Mouse (Mus musculus) hindbrain, embryonic 16.5 days (tissue): ENCODE data around the gene Gm20661. TPM values are rescaled to one million over a fixed set of nuclear protein-coding genes. Genes with fewer than 3 reads are reported as not detected.

Experiments
- ATAC-seq: fragments of 200-750 bp; cut with Nextera tagmentation; 2 replicates; pipeline ENCODE4 v1.8.0; 2017; ENCODE audit warnings: moderate TSS enrichment, moderate library complexity
- H3K27ac ChIP-seq: fragments of 300-500 bp; sonication (generic); 2 replicates; pipeline ENCODE4 v1.5.1; 2014; ENCODE audit warnings: low read depth, mild to moderate bottlenecking, control low read depth, low read length, moderate library complexity
- H3K27me3 ChIP-seq: fragments of 300-500 bp; sonication (generic); replicated peaks from 2 replicates; pipeline ENCODE4 v1.6.1; 2014; ENCODE audit warnings: low read length; ENCODE audit not compliant: control insufficient read depth, insufficient read depth
- H3K36me3 ChIP-seq: fragments of 300-500 bp; sonication (generic); 2 replicates; pipeline ENCODE4 v1.6.1; 2014; ENCODE audit warnings: mild to moderate bottlenecking, low read length, moderate library complexity, mixed read lengths; ENCODE audit not compliant: control insufficient read depth, insufficient read depth
- H3K4me1 ChIP-seq: fragments of 300-500 bp; sonication (generic); 2 replicates; pipeline ENCODE4 v1.6.1; 2014; ENCODE audit warnings: low read depth, low read length; ENCODE audit not compliant: control insufficient read depth, insufficient read depth
- H3K4me2 ChIP-seq: fragments of 300-500 bp; sonication (generic); 2 replicates; pipeline ENCODE4 v1.6.1; 2014; ENCODE audit warnings: mild to moderate bottlenecking, low read length, control low read depth, moderate library complexity
- H3K4me3 ChIP-seq: fragments of 300-500 bp; sonication (generic); 2 replicates; pipeline ENCODE4 v1.5.1; 2014; ENCODE audit warnings: mild to moderate bottlenecking, low read length, control low read depth, moderate library complexity
- H3K9ac ChIP-seq: fragments of 300-500 bp; sonication (generic); 2 replicates; pipeline ENCODE4 v1.6.1; 2014; ENCODE audit warnings: low read depth, mild to moderate bottlenecking, control low read depth, low read length, moderate library complexity
- H3K9me3 ChIP-seq: fragments of 300-500 bp; sonication (generic); 2 replicates; pipeline ENCODE4 v1.6.1; 2014; ENCODE audit warnings: mild to moderate bottlenecking, low read length, moderate library complexity; ENCODE audit not compliant: control insufficient read depth
- WGBS: fragments of 180-500 bp; shearing (Covaris S2); extraction: QIAGEN DNeasy Blood & Tissue Kit; methylation state at CpG from one replicate; pipeline ENCODE4 v1.1.7; 2014; 5-methylcytosine and 5-hydroxymethylcytosine counted together
- polyA plus RNA-seq: library from polyadenylated mRNA; unstranded; fragments of >200 nt; fragmentation: Nextera tagmentation; extraction: Ambion mirVana; gene quantifications from 2 replicates; pipeline ENCODE4 v1.2.1, GENCODE M21; 2015

Gene Gm20661
- 0.58 and 0.89 TPM in 2 replicates for polyA plus RNA-seq

DNA sequence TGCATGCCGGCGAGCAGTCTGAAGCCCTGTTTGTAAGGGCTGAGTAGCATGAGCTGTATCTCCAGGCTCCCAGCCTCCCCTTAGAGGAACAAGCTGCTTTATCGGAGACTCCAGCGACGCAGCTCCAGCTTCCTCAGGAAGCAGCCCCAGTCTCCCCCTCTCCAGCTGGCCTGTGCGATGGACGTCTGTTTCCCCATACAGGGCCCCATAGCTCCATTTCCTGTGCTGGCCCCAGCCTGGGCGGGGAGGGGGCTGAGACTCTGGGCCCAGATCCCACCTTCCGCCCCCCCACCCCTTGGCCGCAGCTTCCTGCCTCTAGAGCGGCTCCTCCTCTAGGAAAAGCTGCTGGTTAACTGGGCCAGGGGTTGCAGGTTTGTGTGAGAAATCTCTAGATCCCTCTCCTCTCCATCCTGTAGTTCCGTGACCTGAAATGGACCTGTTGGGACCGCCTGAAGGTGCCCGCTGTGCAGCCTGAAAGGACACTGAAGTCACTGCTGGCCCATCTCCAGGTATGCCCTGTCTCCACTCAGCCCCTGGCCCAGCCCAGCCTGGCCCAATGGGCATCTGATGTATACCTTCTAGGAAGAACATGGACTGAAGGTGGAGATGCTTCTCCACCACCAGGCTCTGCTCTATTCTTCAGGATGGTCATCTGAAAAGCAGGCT is at the start of gene Gm20661:
Gm20661 (plus strand) TSS at position 378 of the 666 bp plus-strand sequence.
- ATAC-seq = peak; percentile 34
- Histone ChIP-seq H3K9me3 (no peaks in the 10 kb centered on the region), H3K4me1 (peaks cover 10% of the 10 kb centered on the region), H3K27ac (peak within 1 kb of the TSS; percentile 73), H3K4me3 (0 out of 2 replicates have a peak within 1 kb of the TSS, but pooled peaks have one; percentile 0), H3K27me3 (0 out of 2 replicates have a peak, but pooled peaks cover 3% of the 10 kb centered on the region), H3K36me3 (no peaks in the 10 kb centered on the region), H3K4me2 (peak within 1 kb of the TSS; percentile 86), H3K9ac (peak within 1 kb of the TSS; percentile 25; the same call in 1 of the 2 replicates)
- WGBS = 54% methylated on average over 14 of the region's 14 CpGs

DNA sequence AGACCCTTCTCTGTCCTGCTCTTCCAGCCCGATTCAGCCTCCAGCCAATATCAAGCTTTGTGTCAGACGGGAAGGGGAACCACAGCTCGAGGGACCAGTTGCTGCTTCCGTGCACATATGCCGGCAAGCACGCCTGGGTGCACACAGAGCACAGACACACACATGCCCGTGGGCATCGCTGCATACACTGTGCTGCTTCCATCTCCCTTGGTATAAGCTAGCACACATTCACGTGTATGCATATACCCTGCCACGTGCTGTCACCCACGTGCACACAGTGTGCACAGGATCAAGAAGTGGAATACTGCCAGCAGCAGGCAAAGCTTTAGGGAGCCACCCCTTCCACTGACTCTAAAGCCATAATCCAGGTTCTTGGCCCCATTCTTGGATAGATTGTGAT is 48.7 kb upstream of the Gm20661 start:
- H3K27ac ChIP-seq = no peak overlapping the region
- ATAC-seq = no peak
- no peak overlapping the region for H3K4me3 ChIP-seq
- H3K4me1 ChIP-seq = peaks cover 9% of the 10 kb centered on the region
- H3K9ac ChIP-seq = no peak overlapping the region
- no peaks in the 10 kb centered on the region for H3K9me3 ChIP-seq
- H3K4me2 ChIP-seq = no peak overlapping the region
- no peaks in the 10 kb centered on the region; the same call in 1 of the 2 replicates for H3K27me3 ChIP-seq
- no peaks in the 10 kb centered on the region for H3K36me3 ChIP-seq
- WGBS = 81% methylated on average over 11 of the region's 11 CpGs

GRCm38 (mm10) chr9:107935374-107935773 is 47.5 kb upstream of the Gm20661 start, which contains the start of gene Camkv:
Camkv (plus strand) TSS chr9:107935674.
- 6% methylated on average over 3 of the region's 3 CpGs for WGBS
- Histone ChIP-seq H3K27me3 (no peaks in the 10 kb centered on the region; the same call in 1 of the 2 replicates), H3K9ac (peak within 1 kb of the TSS; percentile 76), H3K4me2 (peak within 1 kb of the TSS; percentile 84), H3K9me3 (no peaks in the 10 kb centered on the region), H3K27ac (no peak within 1 kb of the TSS), H3K4me3 (peak within 1 kb of the TSS; percentile 58), H3K4me1 (peaks cover 9% of the 10 kb centered on the region), H3K36me3 (no peaks in the 10 kb centered on the region)
- ATAC-seq = no peak

GRCm38 (mm10) chr9:107935790-107936214 is 47.1 kb upstream of the Gm20661 start:
- Histone ChIP-seq H3K4me1 (peaks cover 9% of the 10 kb centered on the region), H3K4me3 (peak overlapping the region; percentile 58), H3K27me3 (no peaks in the 10 kb centered on the region; the same call in 1 of the 2 replicates), H3K9me3 (no peaks in the 10 kb centered on the region), H3K27ac (no peak overlapping the region), H3K36me3 (no peaks in the 10 kb centered on the region), H3K9ac (peak overlapping the region; percentile 76), H3K4me2 (peak overlapping the region; percentile 84)
- under 1% methylated on average over 32 of the region's 41 CpGs for WGBS
- ATAC-seq = peak; percentile 48

DNA sequence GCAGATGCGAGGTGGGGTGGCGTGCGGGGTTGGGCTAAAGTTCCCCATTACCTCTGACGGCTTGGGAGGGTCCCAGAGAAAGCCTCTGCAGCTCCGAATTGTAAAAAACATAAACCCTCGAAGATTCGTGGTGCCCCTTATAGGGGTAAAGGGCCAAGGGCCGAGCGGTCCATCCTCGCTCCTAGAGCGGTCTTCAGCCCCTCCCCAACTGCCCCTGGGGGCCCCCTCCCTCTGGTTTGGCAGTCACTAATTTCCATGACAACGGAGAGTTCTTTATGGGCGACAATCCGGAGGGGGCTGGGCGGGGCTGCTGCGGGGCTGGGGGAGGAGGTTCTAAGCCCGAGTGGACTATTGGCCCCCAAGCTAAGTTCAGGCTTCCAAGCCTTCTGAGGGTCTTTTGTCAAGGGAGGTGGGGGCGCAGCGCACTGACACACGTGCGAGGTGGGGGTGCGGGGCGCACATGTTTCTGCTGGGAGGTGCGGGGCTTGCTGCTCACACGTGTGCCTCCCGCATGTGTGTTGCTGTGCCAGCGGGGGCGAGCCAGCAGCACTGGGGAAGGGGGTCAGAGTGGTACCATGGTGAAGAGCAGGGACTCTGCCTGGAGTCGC is 46.5 kb upstream of the Gm20661 start:
- Histone ChIP-seq H3K27ac (no peak overlapping the region), H3K27me3 (no peaks in the 10 kb centered on the region; the same call in 1 of the 2 replicates), H3K36me3 (no peaks in the 10 kb centered on the region), H3K4me1 (peaks cover 9% of the 10 kb centered on the region), H3K4me3 (peak overlapping the region; percentile 58), H3K9me3 (no peaks in the 10 kb centered on the region), H3K4me2 (peak overlapping the region; percentile 84), H3K9ac (peak overlapping the region; percentile 76)
- peak; percentile 55 for ATAC-seq
- under 1% methylated on average over 29 of the region's 29 CpGs for WGBS

- Histone ChIP-seq H3K36me3 (no peaks in the 10 kb centered on the region), H3K9me3 (no peaks in the 10 kb centered on the region), H3K27me3 (no peaks in the 10 kb centered on the region; the same call in 1 of the 2 replicates), H3K27ac (no peak overlapping the region), H3K4me1 (peaks cover 9% of the 10 kb centered on the region), H3K4me2 (peak overlapping the region; percentile 84), H3K4me3 (peak overlapping the region; percentile 58), H3K9ac (peak overlapping the region; percentile 76)
- 8% methylated on average over 3 of the region's 3 CpGs for WGBS
- ATAC-seq = peak; percentile 18; the same call in 1 of the 2 replicates
Measured at GRCm38 (mm10) chr9:107936831-107937230, 46.0 kb upstream of the Gm20661 start.

GRCm38 (mm10) chr9:107947241-107948194 is 35.3 kb upstream of the Gm20661 start:
- 86% methylated on average over 31 of the region's 31 CpGs for WGBS
- H3K9ac ChIP-seq = no peak overlapping the region
- H3K4me2 ChIP-seq = no peak overlapping the region
- no peaks in the 10 kb centered on the region for H3K27me3 ChIP-seq
- H3K9me3 ChIP-seq = no peaks in the 10 kb centered on the region
- no peak overlapping the region for H3K4me3 ChIP-seq
- H3K4me1 ChIP-seq = peaks cover 12% of the 10 kb centered on the region
- no peak overlapping the region for H3K27ac ChIP-seq
- H3K36me3 ChIP-seq = peaks cover 8% of the 10 kb centered on the region; the same call in 1 of the 2 replicates
- no peak for ATAC-seq

- H3K36me3 ChIP-seq = peaks cover 8% of the 10 kb centered on the region; the same call in 1 of the 2 replicates
- H3K27ac ChIP-seq = no peak overlapping the region
- H3K4me2 ChIP-seq = no peak overlapping the region
- no peak overlapping the region for H3K4me3 ChIP-seq
- peaks cover 12% of the 10 kb centered on the region for H3K4me1 ChIP-seq
- H3K9ac ChIP-seq = no peak overlapping the region
- 85% methylated on average over 13 of the region's 13 CpGs for WGBS
- no peaks in the 10 kb centered on the region for H3K27me3 ChIP-seq
- no peaks in the 10 kb centered on the region for H3K9me3 ChIP-seq
- no peak for ATAC-seq
Measured at GRCm38 (mm10) chr9:107949184-107949921, 33.5 kb upstream of the Gm20661 start.
